Mouse (Mus musculus) intestine, postnatal 0 days (tissue): ENCODE results near the gene Heatr4. TPM values are rescaled to one million over a fixed set of nuclear protein-coding genes. Genes with fewer than 3 reads are reported as not detected.

ENCODE experiments used
- ATAC-seq: fragments of 200-750 bp; cut with Nextera tagmentation; 2 replicates; pipeline ENCODE4 v1.8.0; 2017; ENCODE audit warnings: mild to moderate bottlenecking, moderate TSS enrichment, moderate library complexity
- H3K27ac ChIP-seq: fragments of 300-500 bp; sonication (generic); 2 replicates; pipeline ENCODE4 v1.5.1; 2014; ENCODE audit warnings: mild to moderate bottlenecking, low read depth, low read length, moderate library complexity
- H3K27me3 ChIP-seq: fragments of 300-500 bp; sonication (generic); replicated peaks from 2 replicates; pipeline ENCODE4 v1.6.1; 2014; ENCODE audit warnings: low read length, mixed read lengths; ENCODE audit not compliant: control insufficient read depth, insufficient read depth
- H3K36me3 ChIP-seq: fragments of 300-500 bp; sonication (generic); 2 replicates; pipeline ENCODE4 v1.6.1; 2014; ENCODE audit warnings: mild to moderate bottlenecking, moderate library complexity; ENCODE audit not compliant: control insufficient read depth, insufficient read depth
- H3K4me1 ChIP-seq: fragments of 300-500 bp; sonication (generic); replicated peaks from 2 replicates; pipeline ENCODE4 v1.6.1; 2014; ENCODE audit warnings: antibody characterized with exemption, low read length, mixed read lengths; ENCODE audit not compliant: control insufficient read depth, insufficient read depth
- H3K4me2 ChIP-seq: fragments of 300-500 bp; sonication (generic); replicated peaks from 2 replicates; pipeline ENCODE4 v1.6.1; 2014; ENCODE audit warnings: low read depth, mild to moderate bottlenecking, moderate library complexity
- H3K4me3 ChIP-seq: fragments of 300-500 bp; sonication (generic); 2 replicates; pipeline ENCODE4 v1.5.1; 2014; ENCODE audit warnings: low read depth, low read length
- H3K9ac ChIP-seq: fragments of 300-500 bp; sonication (generic); 2 replicates; pipeline ENCODE4 v1.6.1; 2014; ENCODE audit warnings: mild to moderate bottlenecking, low read depth, low read length
- H3K9me3 ChIP-seq: fragments of 300-500 bp; sonication (generic); 2 replicates; pipeline ENCODE4 v1.6.1; 2016; ENCODE audit warnings: mixed run types; ENCODE audit not compliant: control insufficient read depth
- CTCF ChIP-seq: sonication (generic); IDR thresholded peaks from 2 replicates; pipeline ENCODE4 v1.5.1; 2016; ENCODE audit warnings: low read depth, mild to moderate bottlenecking, control low read depth, antibody characterized with exemption, moderate library complexity
- WGBS: fragments of 180-500 bp; shearing (Covaris S2); extraction: QIAGEN DNeasy Blood & Tissue Kit; methylation state at CpG from one replicate; pipeline ENCODE4 v1.1.7; 2014; 5-methylcytosine and 5-hydroxymethylcytosine counted together
- polyA plus RNA-seq: library from polyadenylated mRNA; unstranded; fragments of >200 nt; fragmentation: Nextera tagmentation; extraction: Ambion mirVana; gene quantifications from 2 replicates; pipeline ENCODE4 v1.2.1, GENCODE M21; 2015

Gene Heatr4
- polyA plus RNA-seq, 1 experiment from 2014 or later = 0.04 TPM

GRCm38 (mm10) chr12:83958278-83958677 lies 26.4 kb downstream of the Heatr4 start:
- ATAC-seq = no peak
- no peak overlapping the region for H3K4me2 ChIP-seq
- no peaks in the 10 kb centered on the region for H3K36me3 ChIP-seq
- no peak overlapping the region for H3K27ac ChIP-seq
- no peak overlapping the region for H3K4me3 ChIP-seq
- 85% methylated on average over 9 of the region's 9 CpGs for WGBS
- no peak for TF ChIP-seq CTCF
- no peaks in the 10 kb centered on the region for H3K9me3 ChIP-seq
- H3K4me1 ChIP-seq = 0 out of 2 replicates have a peak, but pooled peaks cover 2% of the 10 kb centered on the region
- H3K9ac ChIP-seq = no peak overlapping the region
- no peaks in the 10 kb centered on the region for H3K27me3 ChIP-seq

GRCm38 (mm10) chr12:83951711-83952575 lies 32.7 kb downstream of the Heatr4 start:
- Histone ChIP-seq H3K9me3 (no peaks in the 10 kb centered on the region), H3K4me2 (peak overlapping the region; percentile 96), H3K4me1 (0 out of 2 replicates have a peak, but pooled peaks cover 3% of the 10 kb centered on the region), H3K27ac (peak overlapping the region; percentile 90; the same call in 1 of the 2 replicates), H3K4me3 (peak overlapping the region; percentile 82), H3K27me3 (no peaks in the 10 kb centered on the region), H3K9ac (peak overlapping the region; percentile 82), H3K36me3 (no peaks in the 10 kb centered on the region)
- no peak; the same call in 1 of the 2 replicates for ATAC-seq
- no peak for TF ChIP-seq CTCF
- 38% methylated on average over 32 of the region's 32 CpGs for WGBS

GRCm38 (mm10) chr12:83950840-83951701 lies 33.6 kb downstream of the Heatr4 start:
- Histone ChIP-seq H3K4me3 (peak overlapping the region; percentile 82), H3K36me3 (no peaks in the 10 kb centered on the region), H3K9me3 (no peaks in the 10 kb centered on the region), H3K27ac (peak overlapping the region; percentile 90), H3K4me2 (peak overlapping the region; percentile 96), H3K9ac (peak overlapping the region; percentile 82), H3K4me1 (0 out of 2 replicates have a peak, but pooled peaks cover 3% of the 10 kb centered on the region), H3K27me3 (no peaks in the 10 kb centered on the region)
- ATAC-seq = peak; percentile 57
- TF ChIP-seq CTCF = no peak
- WGBS = under 1% methylated on average over 108 of the region's 116 CpGs

GRCm38 (mm10) chr12:83950493-83950839 lies 34.2 kb downstream of the Heatr4 start, which contains the start of gene Riox1:
Gene Riox1, plus strand, starts transcription at chr12:83950608.
- no peak for TF ChIP-seq CTCF
- Histone ChIP-seq H3K4me1 (0 out of 2 replicates have a peak, but pooled peaks cover 3% of the 10 kb centered on the region), H3K4me3 (peak within 1 kb of the TSS; percentile 82), H3K9ac (peak within 1 kb of the TSS; percentile 82), H3K36me3 (no peaks in the 10 kb centered on the region), H3K4me2 (peak within 1 kb of the TSS; percentile 96), H3K27me3 (no peaks in the 10 kb centered on the region), H3K9me3 (no peaks in the 10 kb centered on the region), H3K27ac (peak within 1 kb of the TSS; percentile 90)
- under 1% methylated on average over 37 of the region's 37 CpGs for WGBS
- peak; percentile 88 for ATAC-seq

- H3K9ac ChIP-seq = peak overlapping the region; percentile 82; the same call in 1 of the 2 replicates
- ATAC-seq = no peak
- H3K4me1 ChIP-seq = 0 out of 2 replicates have a peak, but pooled peaks cover 3% of the 10 kb centered on the region
- no peaks in the 10 kb centered on the region for H3K36me3 ChIP-seq
- peak overlapping the region; percentile 96 for H3K4me2 ChIP-seq
- H3K27ac ChIP-seq = peak overlapping the region; percentile 90
- H3K4me3 ChIP-seq = peak overlapping the region; percentile 82
- WGBS = 23% methylated on average over 11 of the region's 11 CpGs
- H3K9me3 ChIP-seq = no peaks in the 10 kb centered on the region
- no peaks in the 10 kb centered on the region for H3K27me3 ChIP-seq
- no peak for TF ChIP-seq CTCF
Observed at GRCm38 (mm10) chr12:83949776-83950492, 34.7 kb downstream of the Heatr4 start.
